Mouse (Mus musculus): ENCODE results near the gene Med27. TPM values are rescaled to one million over a fixed set of nuclear protein-coding genes. Genes with fewer than 3 reads are reported as not detected.

The Med27 gene
- total RNA-seq, 2 experiments from 2014 or later = 11.9 to 13.1 TPM

DNA sequence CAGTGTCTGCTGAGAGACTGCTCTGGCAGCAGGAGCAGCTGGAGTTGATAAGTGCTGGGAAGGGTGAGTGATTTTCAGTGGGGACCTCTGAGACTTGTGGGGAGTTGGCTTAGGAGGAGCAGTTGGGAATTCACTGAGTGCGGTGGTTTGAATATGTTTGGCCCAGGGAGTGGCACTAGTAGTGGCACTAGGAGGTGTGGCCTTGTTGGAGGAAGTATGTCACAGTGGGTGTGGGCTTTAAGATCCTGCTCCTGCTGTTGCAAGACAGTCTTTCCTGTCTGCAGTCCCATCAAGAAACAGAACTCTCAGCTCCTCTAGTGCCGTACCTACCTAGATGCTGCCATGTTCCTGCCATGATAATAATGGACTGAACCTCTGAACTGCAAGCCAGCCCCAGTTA, 115.2 kb downstream of the Med27 start:
- DNase-seq = no peak
- intact Hi-C loops (cut with DNase I) = no loop called here

DNA sequence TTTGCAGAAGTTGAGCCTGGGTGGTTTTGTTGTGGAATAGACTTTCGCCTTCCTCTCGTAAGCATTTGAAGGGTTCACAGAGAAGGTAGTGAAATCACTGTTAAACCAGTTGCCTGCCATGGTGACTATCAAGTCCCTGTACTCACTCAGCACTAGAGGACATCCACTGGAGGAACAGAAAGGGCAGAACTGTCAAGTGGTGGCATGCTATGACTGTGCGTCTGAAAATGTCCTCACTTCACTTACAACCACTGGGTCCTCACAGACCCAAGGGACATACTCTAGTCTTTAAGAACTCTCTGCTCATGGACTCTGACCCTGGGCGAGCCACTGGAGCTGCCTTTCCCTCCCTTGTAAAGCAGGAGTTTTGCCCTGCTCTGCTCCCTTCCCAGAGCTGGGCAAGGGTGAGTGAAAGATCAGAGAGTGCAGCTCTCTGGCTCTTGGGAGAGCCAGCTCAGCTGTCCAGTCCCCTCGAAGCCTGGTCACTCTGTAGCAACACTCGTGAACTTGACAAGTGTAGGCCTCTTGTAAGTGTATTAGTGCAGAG, 116.5 kb downstream of the Med27 start:
- intact Hi-C loops (cut with DNase I) = no loop called here
- DNase-seq = no peak

DNA sequence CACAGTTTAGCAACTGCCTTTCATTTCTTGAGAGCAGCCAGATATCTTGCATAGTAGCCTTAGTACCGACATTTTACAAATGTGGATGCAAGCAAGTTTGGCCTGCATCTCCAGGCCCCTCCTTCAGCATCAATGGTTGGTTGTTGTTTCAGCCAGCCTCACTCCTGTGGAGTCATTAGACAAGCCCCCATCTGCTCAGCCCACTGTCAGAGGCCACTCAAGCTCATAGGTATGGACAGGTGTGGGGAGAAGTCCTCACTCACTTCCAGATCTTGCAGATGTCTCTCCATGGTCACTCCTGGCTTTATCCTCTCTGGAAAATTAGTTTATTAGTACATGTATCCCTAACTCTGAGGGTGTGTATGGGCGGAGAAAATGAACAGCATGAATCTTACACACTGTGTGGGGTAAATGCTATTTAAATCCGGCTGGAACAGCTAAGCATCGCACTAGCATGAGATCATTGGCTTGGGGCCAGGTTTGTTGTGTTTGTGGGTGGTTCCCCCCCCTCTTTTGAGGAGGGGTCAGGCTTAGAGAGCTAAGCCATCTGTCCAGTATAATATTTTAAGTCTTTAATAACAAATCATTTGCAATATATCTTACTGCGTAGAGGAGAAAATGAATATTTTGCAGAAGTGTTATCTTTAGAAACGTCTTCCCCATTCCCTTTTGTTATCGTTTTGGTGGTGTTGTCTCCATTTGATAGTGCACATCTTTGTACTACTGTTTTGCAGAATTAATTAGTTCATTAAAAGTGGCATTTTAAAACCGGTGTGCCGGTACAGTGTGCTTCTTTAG, 118.4 kb downstream of the Med27 start:
- intact Hi-C loops (cut with DNase I) = no loop called here
- no peak for DNase-seq

DNA sequence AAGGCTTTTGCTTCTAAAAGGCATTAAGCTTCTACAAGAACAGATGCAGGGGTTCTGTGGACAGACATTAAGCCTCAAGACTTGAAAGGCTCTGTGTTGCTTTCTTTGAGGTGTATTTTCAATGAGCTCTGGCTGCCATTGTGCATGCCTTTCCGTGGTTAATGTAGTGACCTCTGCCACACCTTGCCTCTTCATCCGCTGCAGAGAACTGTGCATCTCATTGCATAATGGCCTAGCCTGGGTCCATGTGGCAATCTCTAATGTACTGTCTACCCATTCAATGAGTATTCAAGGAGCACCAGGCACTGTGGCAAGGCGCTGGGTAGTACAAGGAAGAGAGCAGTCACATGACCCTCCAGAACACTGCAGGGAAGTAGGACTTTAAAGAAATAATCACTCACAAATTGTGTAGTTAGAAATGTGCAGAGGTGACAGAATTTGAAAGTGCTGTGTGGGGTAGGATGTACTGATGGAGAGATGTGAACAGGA, 119.1 kb downstream of the Med27 start:
- intact Hi-C loops (cut with DNase I) = no loop called here
- DNase-seq = no peak

DNA sequence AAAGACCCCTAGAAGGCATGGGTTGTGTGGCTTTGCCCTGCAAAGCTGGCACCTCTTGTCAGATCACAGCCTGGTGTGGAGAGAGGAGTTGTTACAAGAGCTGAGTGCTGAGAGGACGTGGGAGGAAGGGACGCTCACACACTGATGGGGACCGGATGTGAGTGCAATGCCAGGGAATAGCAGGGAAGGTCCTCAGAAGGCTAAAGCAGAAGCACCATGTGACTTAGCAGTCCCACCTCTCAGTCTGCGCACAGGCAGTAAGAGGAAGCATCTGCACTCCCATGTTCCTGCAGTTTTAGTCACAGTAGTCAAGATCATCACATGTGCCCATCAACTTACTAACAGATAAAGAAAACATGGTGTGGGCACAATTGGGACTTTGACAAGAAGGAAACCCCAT, 119.8 kb downstream of the Med27 start:
- no peak for DNase-seq
- intact Hi-C loops (cut with DNase I) = no loop called here

DNA sequence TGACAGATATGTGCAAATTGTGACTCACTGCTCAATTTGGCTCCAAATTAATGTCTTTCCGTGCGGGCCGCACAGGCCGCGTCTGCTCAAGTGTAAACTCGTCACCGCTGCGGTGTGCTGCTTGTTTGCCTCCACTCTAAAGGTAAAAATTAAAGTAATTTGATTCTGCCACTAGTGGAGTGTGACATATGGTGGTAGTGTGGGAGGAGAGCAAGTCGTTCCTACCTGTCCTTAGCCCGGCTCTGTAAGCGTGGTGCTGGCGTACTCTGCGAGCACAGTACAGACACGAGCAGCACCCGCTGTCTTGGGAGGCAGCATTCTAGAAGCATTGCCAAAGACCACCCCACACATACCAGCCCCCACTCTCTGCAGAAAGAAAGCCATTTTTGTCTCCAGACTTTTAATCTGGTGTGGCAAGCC, 121.9 kb downstream of the Med27 start:
- intact Hi-C loops (cut with DNase I) = no loop called here
- no peak for DNase-seq

DNA sequence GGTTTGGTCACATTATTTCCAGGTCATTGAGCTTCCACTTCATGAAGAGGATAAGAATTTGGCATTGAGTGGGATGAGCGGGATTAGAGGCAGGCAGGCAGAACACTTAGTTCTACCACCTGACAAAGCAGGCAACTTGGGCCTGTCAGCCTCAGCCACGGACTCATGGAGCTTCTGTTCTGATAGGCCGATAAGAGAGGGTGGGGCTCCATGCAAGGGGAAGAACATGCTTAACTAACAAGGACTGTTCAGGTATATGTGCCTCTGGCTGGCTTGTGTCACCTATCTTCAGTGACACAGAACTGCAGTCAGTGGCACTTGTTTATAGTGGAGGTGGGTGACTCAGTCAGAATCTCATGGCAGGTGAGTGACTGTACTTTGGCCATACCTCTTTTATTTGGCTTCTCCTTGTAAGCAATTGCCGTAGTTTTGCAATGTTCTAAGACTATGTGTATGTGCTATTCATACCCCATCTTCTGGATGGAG, 126.4 kb downstream of the Med27 start:
- no peak for DNase-seq
- intact Hi-C loops (cut with DNase I) = no loop called here

DNA sequence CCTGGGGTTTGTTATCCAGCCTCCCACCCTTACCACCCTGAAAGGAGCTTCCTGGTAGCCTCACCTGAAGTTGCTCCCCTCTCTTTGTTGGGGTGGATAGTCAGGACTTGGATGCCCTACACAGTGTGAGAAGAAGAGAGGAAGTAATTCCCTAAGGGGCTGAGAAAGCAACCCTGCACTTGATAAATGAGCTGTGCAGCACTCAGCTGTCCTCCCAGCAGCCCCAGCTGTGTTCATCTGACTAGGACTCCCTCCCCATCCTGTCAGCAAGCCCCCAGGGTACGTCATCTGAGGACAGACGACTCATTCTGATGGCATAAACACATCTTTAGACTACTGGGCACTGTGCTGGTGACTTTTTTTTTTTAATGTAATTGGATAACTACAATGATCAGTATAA, 127.3 kb downstream of the Med27 start:
- no peak for DNase-seq
- intact Hi-C loops (cut with DNase I) = no loop called here

DNA sequence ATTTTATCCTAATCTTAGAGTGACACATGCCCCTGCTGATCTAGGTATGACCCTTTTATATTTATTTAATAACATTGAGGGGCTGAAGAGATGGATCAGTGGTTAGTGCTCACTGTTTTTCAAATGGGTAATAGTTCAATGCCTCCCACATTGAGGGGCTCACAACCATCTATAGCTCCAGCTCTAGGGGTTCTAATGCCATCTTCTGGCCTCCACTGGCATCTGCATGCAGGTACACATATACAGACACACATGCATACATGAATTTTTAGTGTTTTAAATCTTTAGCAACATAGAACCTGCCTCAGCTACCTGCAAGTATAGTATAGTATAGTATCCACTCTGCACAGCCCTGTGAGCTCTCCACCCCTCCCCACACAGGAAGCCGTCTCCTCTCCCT, 130.1 kb downstream of the Med27 start:
- no peak for DNase-seq
- intact Hi-C loops (cut with DNase I) = no loop called here

DNA sequence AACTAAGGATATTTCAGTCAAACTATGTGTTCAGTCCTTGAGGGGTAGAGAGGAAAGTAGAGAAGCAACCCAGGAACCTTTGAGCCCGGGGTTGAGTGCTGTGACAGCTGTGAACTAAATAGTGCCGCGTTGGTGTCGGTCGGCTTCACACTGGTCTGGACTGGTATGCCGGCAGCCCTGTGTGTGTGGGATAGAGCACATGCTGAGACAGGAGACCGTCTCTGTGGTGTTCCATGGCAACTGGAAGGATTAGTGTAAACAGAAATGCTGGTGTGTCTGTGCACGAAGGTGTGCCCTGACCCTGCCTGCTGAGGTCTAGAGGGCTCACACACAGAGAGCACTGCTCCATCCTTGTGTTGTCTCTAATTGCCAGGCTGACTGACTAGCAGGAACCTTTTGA, 135.2 kb downstream of the Med27 start:
- DNase-seq = no peak
- intact Hi-C loops (cut with DNase I) = no loop called here

DNA sequence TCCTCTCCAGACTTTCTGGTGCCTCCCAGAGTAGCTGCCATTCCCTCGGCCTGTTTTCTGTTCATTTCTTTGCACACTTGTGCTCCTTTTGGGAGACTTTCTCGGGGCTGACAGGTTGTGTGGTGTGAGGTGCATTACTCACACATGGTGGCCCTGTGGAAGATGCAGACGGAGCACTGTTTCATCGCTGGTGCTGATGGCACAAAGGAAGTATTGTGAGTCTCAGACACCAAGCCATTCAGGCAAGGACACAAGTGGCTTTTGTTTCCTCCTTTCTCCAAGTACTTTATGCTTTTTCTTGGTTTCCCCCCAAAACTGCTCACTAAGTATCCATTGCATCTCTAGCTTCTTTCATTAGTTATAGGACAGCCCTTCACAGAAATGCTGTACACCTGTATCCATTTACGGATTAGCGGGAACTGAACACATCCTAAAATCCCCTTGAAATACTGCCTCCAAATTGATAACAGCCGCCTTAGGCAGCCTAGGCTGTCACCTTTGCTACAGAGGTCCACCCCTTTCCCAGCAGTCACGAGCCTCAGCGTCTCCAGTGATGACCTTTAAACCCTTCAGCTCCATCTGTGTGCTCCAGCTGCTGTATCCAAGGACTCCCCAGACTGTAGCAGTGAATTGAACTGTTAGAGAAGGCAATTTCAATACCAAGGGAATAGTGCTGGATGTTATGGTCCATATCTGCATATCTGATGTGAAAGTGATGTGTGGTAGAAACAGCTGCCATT, 136.5 kb downstream of the Med27 start:
- intact Hi-C loops (cut with DNase I) = no loop called here
- DNase-seq = no peak

DNA sequence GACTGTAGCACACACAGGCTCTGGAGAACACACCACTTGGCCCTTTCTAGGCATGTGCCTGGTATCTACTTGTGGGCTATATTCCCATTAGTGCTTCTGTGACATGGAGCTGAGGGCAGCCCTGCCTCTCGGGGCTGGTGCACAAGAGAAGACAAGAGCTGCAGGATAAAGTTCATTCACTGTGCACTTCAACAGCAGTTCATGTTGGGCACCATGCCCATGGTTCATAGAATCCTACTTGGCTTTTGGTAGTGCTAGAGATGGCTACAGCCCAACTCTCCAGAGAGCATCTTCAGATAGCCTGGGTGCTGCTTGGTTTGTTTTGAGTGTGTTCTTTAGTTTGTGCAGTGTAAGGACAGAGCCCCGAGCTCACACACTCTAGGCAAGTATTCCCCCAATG, 138.9 kb downstream of the Med27 start:
- intact Hi-C loops (cut with DNase I) = no loop called here
- DNase-seq = no peak

DNA sequence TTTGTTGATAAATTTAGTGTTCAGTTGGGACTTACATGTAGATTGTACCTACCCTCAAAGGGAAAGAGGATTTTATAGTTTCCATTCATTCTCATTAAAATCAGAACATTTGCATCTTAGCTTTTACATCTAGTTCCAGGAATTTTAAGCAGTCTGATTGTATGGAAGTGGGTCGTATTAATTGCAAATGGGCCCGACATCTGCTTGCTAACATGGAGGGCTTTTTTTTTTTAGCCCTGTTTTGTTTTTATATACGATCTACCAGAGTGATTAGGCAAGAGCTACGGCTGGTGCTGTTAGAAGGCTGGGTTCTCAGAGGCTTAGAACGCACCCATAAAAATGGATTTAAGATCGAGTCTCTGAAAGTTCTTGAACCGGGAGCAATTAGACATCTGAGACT, 139.9 kb downstream of the Med27 start:
- DNase-seq = no peak
- intact Hi-C loops (cut with DNase I) = no loop called here

DNA sequence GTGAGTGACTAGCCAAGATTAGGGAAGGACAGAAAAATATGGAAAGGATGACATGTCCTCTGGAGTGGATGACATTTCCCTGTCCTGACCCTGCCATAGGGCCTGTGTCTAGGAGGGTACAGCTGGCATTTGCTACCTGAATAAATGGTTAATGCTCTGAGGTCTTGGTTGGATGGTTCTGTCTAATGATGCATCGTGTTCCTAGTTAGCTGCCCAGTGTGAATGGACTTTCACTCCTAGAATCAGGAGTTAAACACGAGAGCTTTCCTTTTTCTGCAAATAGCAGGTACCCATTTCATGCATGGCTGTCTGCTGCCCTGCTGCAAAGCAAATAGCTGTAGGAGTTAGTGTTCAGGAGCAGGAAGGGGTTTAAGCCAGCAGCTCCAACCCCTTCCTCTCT, 141.0 kb downstream of the Med27 start:
- intact Hi-C loops (cut with DNase I) = no loop called here

DNA sequence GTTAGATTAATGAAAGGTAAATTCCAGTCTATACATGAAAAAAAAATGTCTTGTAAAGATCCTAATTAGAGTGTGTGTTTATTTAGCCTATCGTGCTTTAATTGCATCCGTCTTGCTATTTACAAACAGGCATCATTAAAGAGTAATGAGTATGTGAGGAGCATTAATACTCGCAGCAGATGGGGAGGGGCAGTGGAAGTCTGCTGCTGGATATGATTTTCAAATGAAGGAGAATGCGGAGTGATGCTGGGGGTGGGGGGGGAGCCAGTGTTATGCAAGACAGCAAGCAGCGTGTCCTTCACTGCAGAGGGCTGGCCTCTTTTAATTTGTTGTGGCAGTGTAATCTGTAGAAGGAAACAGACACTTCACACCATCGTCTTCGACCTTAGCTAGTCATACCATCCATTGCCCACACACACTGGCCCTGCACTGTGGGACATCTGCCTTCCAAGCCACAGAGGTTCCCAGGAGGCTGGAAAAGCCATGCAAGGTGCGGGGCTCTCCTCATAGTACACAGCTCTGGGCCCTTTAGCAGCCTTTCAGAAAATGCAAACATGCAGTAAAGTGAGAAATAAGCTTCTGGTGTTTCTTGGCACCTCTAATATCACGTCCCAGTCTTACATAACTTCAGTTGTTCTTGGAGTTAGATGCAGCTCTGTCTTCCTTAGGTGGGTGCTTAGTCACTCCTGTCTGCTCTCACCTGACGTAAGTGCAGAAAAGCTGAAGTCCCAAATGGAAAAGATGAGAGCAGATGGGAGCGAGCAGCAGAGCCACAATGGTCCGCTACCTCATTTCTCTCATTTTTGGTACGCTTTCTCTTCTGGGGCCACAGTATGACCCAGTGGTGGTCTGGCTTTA, 142.0 kb downstream of the Med27 start:
- intact Hi-C loops (cut with DNase I) = no loop called here
- no peak for DNase-seq

More for the DNA sequence above, 141.0 kb downstream of the Med27 start:
- no peak for DNase-seq

DNA sequence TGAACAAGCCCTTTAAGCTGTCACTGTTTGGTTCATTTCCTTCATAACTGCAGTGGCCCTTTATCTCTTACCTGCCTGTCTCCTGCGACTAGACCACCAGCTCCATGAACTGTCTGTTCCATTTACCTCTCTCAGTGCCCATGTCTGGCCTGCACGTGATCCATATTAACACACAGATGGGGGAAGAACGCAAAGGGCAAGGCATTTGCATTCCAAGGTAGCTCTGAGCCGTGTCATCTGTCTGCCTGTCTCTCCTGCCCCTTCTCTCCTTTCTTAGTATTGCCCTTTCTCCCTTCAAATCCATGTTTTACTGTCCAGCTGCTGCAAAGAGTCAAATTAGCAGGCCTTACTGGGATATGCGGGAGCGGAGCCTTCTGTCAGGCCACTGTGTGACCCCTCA, 145.0 kb downstream of the Med27 start:
- DNase-seq = no peak
- intact Hi-C loops (cut with DNase I) = no loop called here

DNA sequence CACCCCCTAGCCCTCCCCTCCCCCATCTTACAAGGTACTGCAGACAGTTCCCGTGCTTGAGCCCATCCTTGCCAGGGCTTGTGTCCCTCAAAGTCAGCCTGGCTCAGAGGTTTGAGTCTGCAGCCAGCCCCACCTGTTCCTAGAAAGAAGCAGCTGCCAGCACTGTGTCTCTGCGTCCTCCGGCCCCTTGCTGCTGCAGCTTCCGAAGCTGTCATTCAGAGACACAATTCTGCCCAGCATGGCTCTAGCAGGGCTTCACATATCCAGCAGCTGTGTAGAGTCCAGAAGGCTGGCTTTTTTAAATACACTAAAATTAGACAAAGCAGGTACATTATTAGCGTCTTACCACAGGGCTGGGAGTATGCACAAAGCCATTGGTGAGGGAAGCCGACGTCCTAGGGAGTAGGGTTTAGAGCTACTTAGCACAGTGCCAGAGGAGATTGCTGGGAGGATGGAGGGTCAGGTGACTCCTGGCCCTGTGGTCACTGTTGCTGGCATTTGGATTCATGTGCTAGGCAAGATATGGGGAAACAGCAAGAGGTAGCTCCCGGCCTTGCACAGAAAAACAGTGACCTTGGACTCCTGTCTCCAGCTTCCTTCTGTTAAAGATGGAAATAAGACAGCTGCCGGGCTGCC, 146.9 kb downstream of the Med27 start:
- intact Hi-C loops (cut with DNase I) = no loop called here
- DNase-seq = no peak

DNA sequence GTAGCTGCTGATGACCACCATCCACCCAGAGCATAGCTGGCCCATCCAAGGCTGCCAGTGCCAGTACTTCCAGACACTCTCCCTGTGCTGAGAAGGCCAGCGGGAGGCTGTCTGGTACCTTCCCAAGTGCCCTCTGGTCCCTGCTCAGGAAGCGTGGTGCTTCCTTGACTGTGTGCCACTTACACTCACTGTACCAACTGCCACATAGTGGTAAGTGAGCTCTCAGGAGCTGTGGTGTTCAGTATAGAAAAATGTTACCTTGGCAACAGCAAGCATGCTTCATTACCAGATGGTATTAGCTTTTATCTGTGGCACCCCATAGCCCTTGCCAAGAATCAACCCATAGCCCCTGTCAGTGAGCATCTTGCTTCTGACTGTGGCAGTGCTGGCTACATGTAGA, 148.7 kb downstream of the Med27 start:
- intact Hi-C loops (cut with DNase I) = no loop called here
- no peak for DNase-seq

DNA sequence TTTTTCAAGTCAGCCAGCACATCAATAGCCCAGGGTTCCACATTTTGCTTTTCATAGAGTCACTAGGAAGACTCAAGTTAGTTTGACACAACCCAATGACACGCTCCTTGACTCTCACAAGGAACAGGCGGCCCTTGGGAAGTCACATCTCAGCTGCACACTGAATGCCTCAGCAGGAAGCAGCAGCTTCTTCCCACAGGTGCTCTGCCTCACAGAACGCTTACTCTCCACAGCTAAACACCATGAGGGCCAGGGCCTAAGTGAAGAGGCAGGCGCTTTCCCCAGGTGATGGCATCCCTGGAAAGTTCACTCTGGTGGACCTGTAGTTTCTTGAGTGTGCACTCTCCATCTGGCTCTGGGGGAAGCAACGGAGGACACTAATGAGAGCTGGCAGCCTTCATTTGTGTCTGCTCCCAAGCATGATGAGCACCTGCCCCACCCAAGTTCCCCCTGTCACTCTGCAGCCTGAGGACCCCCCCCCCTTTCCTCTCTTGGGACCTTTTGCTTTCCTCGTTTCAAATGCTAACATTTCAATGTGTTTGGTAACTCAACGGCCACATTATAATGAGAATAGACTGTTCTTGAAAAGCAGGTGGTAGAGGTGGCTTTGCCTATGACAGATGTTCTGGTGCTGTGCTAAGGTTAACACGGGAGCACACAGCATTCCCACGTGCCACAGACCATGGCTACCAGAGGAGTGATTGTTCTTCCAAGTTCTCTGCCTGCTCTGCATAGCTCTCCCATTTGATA, 154.2 kb downstream of the Med27 start:
- intact Hi-C loops (cut with DNase I) = no loop called here
- DNase-seq = no peak
